Mouse (Mus musculus) small intestine, adult 2 months (tissue): Measurements from ENCODE around the gene Rad9a. TPM values are rescaled to one million over a fixed set of nuclear protein-coding genes. Genes with fewer than 3 reads are reported as not detected.

Experiments used
- H3K27ac ChIP-seq: fragments of 200-500 bp; 2 replicates; pipeline ENCODE4 v1.5.1; 2012; ENCODE audit warnings: low read depth, low read length, control low read depth, inconsistent platforms; ENCODE audit not compliant: insufficient read depth
- H3K27me3 ChIP-seq: fragments of 200-500 bp; 2 replicates; pipeline ENCODE4 v1.6.1; 2012; ENCODE audit warnings: mild to moderate bottlenecking, moderate library complexity, low read length, inconsistent platforms; ENCODE audit not compliant: control insufficient read depth, insufficient read depth
- H3K36me3 ChIP-seq: fragments of 200-500 bp; 2 replicates; pipeline ENCODE4 v1.6.1; 2012; ENCODE audit warnings: mild to moderate bottlenecking, low read length, control low read depth, inconsistent platforms; ENCODE audit not compliant: control insufficient read depth, insufficient read depth
- H3K4me1 ChIP-seq: fragments of 200-500 bp; 2 replicates; pipeline ENCODE4 v1.6.1; 2012; ENCODE audit warnings: low read length, inconsistent platforms, mixed read lengths; ENCODE audit not compliant: control insufficient read depth, insufficient read depth, insufficient read length
- H3K4me3 ChIP-seq: fragments of 200-500 bp; 2 replicates; pipeline ENCODE4 v1.5.1; 2012; ENCODE audit warnings: low read depth, mild to moderate bottlenecking, control low read depth, inconsistent platforms, low read length, moderate library complexity
- CTCF ChIP-seq: fragments of 200-500 bp; IDR thresholded peaks from 2 replicates; pipeline ENCODE4 v1.5.1; 2012; ENCODE audit warnings: low read depth, mild to moderate bottlenecking, control low read depth, inconsistent platforms, low read length, moderate library complexity, mixed read lengths; ENCODE audit not compliant: insufficient replicate concordance, insufficient read length; ENCODE audit errors: extremely low read depth
- POLR2A ChIP-seq: fragments of 200-500 bp; IDR thresholded peaks from 2 replicates; pipeline ENCODE4 v1.6.1; 2012; ENCODE audit warnings: low read depth, mild to moderate bottlenecking, control low read depth, inconsistent platforms, low read length, moderate library complexity
- WGBS: fragments of 180-500 bp; shearing (Covaris S2); methylation state at CpG from one replicate; pipeline ENCODE4 v1.1.7; 2018; 5-methylcytosine and 5-hydroxymethylcytosine counted together
- polyA plus RNA-seq: library from polyadenylated mRNA; depleted of rRNA; stranded (reverse); fragments of >200 nt; gene quantifications from 2 replicates; pipeline ENCODE4 v1.2.3, GENCODE M21; 2012

Gene Rad9a
- polyA plus RNA-seq, 1 experiment, result 12.2 TPM

DNA sequence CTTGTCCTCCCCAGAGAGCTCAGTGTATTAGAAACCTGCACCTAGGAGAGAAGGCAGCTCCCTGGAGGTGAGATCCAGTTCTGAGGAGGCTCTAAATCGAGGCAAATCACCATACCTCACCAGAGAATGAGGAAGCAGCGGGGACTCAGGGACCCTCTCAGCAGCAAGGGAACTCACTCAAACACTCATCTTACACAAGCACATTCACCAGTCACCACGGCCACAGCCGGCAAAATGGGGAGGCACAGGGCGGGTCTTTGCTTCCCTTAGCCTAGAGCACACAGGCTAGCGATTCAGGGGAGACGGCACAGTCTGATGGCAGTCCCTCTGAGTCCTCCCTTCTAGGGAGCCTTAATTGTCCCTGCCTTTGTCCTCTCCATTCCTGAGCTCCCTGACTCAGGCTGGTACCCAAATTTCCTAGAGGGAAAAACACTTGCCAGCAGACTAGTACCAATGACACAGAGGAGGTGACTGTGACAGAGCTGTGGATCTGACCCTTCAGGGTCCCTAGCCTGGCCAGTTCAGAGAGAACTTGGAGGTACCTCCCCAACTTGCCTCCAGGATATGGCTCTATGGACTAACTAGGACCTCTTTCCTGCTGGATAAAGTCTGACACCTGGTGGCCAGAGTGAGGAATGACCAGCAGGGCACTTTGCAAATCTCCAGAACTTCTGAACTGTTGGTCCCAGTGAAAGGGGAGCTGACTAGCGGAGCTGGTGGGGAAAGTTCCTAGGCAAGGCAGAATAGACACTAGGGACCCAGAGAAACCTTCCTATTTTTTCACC is 26.6 kb upstream of the Rad9a start:
- no peaks in the 10 kb centered on the region for H3K36me3 ChIP-seq
- no peak overlapping the region for H3K4me3 ChIP-seq
- H3K4me1 ChIP-seq, result peaks cover 12% of the 10 kb centered on the region
- TF ChIP-seq CTCF, result peak; percentile 85; the same call in 1 of the 2 replicates
- TF ChIP-seq POLR2A, result no peak
- no peaks in the 10 kb centered on the region for H3K27me3 ChIP-seq
- WGBS, result 25% methylated on average over 8 of the region's 8 CpGs
- no peak overlapping the region for H3K27ac ChIP-seq

DNA sequence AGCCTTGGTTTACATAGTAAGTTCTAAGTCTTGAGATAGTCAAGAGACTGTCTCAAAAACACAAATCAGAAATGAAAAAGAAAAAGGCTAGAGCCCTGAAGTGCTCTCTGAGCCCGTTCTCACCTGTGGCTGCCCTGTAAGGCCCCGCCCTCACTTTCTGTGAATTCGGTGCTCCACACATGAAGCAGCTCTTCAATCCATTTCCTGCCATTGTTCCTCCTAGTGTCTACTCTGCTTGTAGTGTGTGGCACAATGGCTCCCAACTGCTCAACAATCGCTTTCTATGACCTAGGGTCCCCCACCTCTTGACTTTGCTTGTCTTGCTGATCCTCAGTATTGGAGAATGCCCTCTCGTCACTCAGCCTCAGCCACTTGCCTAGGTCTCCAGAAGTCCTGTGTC is 26.0 kb upstream of the Rad9a start:
- no peak for TF ChIP-seq CTCF
- TF ChIP-seq POLR2A, result no peak
- no peaks in the 10 kb centered on the region for H3K36me3 ChIP-seq

DNA sequence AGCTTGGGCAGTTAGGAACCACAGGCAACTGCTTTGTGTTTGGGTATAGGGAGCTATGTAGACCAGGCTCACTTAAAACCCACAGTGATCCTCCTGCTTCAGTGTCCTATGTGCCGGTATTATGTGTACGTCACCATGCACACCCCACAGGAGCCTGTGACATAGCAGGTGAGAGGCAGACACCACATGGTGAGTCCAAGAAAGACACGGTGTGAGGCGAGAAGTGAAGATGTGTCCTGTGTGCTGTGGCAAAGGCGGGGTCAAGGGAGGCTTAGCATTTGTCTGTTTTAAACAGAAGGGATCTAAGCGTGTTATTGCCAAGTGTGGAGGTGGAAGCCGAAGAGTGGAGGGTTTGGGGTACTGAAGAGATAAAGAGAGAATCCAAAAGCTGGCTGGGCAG is 25.3 kb upstream of the Rad9a start:
- Histone ChIP-seq H3K4me1 (peaks cover 6% of the 10 kb centered on the region), H3K36me3 (no peaks in the 10 kb centered on the region), H3K27ac (no peak overlapping the region), H3K4me3 (no peak overlapping the region), H3K27me3 (no peaks in the 10 kb centered on the region)
- WGBS, result 86% methylated on average over 7 of the region's 7 CpGs
- TF ChIP-seq CTCF, result no peak
- TF ChIP-seq POLR2A, result no peak

More for the DNA sequence above, 26.0 kb upstream of the Rad9a start:
- no peaks in the 10 kb centered on the region for H3K27me3 ChIP-seq
- no peak overlapping the region for H3K4me3 ChIP-seq
- H3K4me1 ChIP-seq, result peaks cover 9% of the 10 kb centered on the region
- 69% methylated on average over 5 of the region's 5 CpGs for WGBS
- H3K27ac ChIP-seq, result no peak overlapping the region

DNA sequence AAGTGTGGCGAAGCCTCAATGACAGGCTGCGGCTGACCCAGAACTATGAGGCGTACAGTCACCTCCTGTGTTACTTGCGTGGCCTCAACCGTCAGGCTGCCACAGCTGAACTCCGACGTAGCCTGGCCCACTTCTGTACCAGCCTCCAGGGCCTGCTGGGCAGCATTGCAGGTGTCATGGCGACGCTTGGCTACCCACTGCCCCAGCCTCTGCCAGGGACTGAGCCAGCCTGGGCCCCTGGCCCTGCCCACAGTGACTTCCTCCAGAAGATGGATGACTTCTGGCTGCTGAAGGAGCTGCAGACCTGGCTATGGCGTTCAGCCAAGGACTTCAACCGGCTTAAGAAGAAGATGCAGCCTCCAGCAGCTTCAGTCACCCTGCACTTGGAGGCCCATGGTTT is 20.7 kb upstream of the Rad9a start:
- H3K4me3 ChIP-seq, result no peak overlapping the region
- WGBS, result 73% methylated on average over 11 of the region's 11 CpGs
- TF ChIP-seq POLR2A (no peak), CTCF (no peak)
- no peaks in the 10 kb centered on the region for H3K27me3 ChIP-seq
- H3K36me3 ChIP-seq, result no peaks in the 10 kb centered on the region
- no peak overlapping the region for H3K27ac ChIP-seq
- H3K4me1 ChIP-seq, result peaks cover 10% of the 10 kb centered on the region

DNA sequence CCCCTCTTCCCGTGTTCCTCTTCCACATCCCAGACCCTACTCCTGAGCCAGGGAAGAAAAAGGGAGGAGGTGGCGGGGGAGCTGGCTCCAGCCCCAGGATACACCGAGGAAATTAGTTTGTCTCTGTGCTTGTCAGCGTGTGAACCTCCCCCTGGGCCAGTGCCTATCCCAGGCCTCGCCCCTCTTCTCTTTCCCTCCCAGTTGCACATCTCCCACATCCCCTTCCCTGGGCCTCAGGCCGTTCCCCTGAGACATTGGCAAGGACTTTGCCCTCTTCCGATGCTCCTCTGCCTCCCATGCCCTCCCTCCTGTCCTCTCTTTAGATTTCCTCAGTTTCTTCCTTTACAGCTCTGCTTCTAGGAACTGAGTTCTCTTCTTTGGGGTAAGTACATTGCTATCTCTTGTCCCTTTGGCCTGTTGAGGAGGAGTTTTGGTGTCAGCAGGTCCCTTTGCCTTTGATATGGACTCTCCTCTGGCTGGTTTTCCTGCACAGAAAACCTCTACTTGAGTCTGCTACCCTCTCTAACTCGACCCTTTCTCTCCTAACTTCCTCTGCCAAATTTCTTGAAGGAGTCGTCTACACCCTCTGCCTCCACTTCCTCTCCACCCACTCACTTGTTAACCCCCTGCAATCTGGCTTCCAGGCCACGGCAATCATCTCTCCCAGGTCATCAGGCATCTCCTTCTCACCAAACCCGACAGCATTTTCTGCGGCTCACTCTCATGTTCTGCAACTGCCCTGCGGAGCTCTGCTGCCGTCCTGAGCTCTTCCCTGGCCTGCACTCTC is 19.7 kb upstream of the Rad9a start:
- no peak overlapping the region for H3K4me3 ChIP-seq

DNA sequence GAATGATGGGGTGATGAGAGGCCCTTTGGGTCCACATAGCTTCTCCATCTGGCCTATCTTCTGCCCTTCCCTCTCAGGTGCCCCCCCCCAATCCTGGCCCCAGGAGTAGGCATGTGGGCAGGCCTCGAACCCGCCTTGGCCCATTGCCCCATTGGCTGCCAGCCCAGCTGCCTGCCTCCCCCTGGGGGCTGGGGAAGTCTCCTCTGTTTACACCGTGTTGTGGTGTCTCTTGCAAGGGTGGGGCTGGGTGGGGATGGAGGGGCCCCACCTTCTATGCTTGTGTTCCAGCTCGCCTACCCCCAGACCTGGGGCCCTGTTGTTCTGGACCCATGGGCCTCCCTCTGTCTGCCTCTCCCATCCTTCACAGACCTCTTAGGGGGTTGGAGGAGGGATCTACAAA is 19.0 kb upstream of the Rad9a start:
- Histone ChIP-seq H3K4me1 (peaks cover 10% of the 10 kb centered on the region), H3K27me3 (0 out of 2 replicates have a peak, but pooled peaks cover 2% of the 10 kb centered on the region), H3K4me3 (no peak overlapping the region), H3K27ac (no peak overlapping the region), H3K36me3 (no peaks in the 10 kb centered on the region)
- WGBS, result 29% methylated on average over 4 of the region's 4 CpGs
- no peak for TF ChIP-seq POLR2A
- TF ChIP-seq CTCF, result no peak

More for the DNA sequence above, 19.7 kb upstream of the Rad9a start:
- Histone ChIP-seq H3K27ac (peak overlapping the region; percentile 22; the same call in 1 of the 2 replicates), H3K4me1 (peaks cover 10% of the 10 kb centered on the region), H3K27me3 (no peaks in the 10 kb centered on the region), H3K36me3 (no peaks in the 10 kb centered on the region)
- TF ChIP-seq CTCF (no peak), POLR2A (no peak)
- 30% methylated on average over 14 of the region's 14 CpGs for WGBS

DNA sequence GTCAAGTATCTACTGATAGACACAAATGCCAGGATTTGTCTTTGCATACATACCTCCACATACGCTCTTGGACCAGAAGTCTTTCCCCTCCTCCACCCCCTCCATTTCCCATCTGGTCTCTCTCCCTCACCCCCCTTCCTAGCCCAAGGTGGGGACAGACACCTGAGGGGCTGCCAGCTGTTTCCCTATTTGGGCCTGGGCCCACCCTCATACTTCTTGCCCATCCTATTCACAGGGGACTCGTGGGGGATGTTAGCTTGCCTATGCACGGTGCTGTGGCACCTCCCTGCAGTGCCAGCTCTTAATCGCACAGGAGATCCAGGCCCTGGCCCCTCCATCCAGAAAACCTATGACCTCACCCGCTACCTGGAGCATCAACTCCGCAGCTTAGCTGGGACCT is 18.5 kb upstream of the Rad9a start:
- TF ChIP-seq CTCF, result no peak
- no peak for TF ChIP-seq POLR2A
- Histone ChIP-seq H3K36me3 (no peaks in the 10 kb centered on the region), H3K27ac (no peak overlapping the region), H3K4me1 (peaks cover 10% of the 10 kb centered on the region), H3K27me3 (peaks cover 7% of the 10 kb centered on the region), H3K4me3 (no peak overlapping the region)
- 90% methylated on average over 6 of the region's 6 CpGs for WGBS
